Mouse (Mus musculus) neural tube, embryonic 10.5 days (tissue): ENCODE data around the gene Aldh18a1.
"Not testable (repeated sequence)": the region's sequence is repeated elsewhere in the genome, so short reads cannot be mapped to it uniquely, and the experiment has no call there.

Experiments used
- DNase-seq: peaks from one replicate; pipeline ENCODE4 v3.0.0-alpha.2; 2017; ENCODE audit warnings: low spot score; ENCODE audit errors: extremely low spot score

The Aldh18a1 gene

DNA sequence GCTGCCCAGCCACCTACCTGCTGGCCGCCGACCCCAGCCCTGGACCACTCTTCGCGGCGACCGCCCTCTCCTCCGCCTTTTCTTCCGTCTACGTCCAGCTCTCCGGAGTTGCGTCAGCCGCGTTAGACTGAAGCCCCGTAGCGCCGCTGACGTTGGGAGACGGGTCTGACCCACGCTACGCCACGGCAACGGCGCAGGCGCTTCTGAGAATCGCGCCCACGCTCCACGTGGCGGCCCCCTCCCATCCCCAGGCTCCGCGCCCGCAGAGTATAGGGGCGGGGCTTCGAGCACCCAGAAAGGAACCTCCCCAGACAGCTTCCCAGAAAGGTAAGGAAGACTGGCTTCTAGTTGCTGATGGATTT lies at the start of gene Aldh18a1:
Aldh18a1 (minus strand) TSS at position 171 of the 362 bp plus-strand sequence.
- DNase-seq: peak; percentile 95

DNA sequence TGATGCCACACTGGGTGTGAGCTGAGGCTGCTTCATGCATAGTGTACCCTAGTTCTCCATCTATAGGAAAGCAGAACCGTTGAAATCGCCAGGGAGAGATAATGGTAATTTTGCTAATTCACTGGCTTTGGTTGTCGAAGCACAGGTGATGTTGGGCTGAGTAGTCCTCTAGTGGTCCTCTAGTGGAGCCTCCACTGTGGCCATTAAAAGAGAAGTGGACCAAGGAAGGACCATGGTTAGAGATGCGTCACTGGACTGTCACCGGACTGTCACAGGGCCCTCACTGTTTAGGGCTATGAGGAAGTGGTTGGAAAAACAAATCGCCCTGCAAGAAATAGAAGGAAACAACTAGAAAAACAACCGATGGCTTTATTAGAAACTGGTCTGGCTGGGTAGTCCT lies 49.3 kb upstream of the Aldh18a1 start:
- DNase-seq: no peak

DNA sequence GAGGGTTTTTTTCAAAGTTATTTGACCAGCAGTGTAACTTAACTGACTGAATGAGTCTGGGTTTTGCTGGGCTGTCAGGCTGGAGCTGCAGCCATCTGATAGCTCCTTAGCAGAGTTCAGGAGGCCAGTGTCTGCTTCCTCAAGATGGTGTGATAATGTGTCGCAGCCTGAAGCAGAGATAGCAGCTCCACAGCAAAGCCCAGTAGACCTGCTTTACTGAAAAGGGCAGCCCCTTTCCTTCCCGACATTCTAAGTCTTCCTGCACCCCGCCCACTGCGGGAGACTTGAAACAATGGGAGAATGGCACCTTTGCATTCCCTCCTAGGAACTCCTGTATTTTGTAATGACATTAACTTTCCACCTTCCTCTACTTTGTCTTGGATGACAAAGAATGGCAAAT lies 48.8 kb upstream of the Aldh18a1 start:
- DNase-seq: no peak

DNA sequence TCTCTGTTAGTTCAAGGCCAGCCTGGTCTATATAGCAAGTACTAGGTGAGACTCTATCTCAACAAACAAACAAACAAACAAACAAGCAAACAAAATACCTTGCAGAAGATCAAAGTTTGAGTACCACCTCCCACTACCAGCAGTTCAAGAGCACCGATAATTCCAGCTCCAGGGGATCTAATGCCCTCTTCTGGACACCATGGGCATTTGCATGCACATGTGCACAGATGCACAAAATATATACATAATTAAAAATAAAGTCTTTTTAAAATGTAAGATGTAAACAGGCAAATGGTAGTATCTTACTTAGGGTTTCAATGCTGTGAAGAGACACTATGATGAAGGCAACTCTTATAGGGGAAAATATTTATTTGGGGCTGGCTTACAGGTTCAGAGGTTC lies 44.9 kb upstream of the Aldh18a1 start:
- no peak for DNase-seq

DNA sequence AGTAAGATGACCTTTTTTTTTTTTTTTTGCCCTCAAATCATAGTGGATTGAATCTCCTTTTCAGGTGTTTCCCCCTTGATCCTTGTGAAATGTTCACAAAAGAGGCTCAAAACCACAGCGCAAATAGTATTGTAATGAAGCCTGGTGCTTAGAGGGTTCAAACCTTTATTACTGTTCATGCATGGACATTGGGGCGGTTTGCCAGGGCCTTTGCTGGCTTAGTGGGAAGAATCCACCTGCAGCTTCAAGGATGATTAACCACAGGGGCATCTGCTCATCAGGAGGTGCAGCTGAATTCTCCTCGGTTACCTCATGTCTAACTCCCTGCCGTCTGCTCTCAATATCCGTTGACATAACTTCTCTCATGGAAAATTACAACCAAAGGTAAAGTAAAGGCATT lies 44.4 kb upstream of the Aldh18a1 start:
- DNase-seq: no peak

DNA sequence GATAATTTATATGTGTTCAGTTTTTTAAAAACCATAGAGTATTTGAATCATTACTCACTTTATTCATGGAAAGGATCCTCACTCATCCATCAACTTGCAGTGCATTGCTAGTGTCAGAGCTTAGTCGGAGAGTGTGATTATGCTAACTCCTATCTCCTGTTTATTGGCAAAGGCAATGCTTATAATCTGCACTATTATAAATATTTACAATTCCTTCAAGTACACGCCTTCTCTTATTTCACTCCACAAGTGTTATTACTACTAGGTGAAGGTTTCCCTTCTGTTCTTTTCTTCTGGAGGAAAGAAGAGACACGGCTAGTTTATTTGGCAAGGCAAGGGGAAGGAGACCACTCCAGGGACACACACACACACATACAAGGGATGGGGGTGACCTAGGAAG lies 43.9 kb upstream of the Aldh18a1 start:
- no peak for DNase-seq

DNA sequence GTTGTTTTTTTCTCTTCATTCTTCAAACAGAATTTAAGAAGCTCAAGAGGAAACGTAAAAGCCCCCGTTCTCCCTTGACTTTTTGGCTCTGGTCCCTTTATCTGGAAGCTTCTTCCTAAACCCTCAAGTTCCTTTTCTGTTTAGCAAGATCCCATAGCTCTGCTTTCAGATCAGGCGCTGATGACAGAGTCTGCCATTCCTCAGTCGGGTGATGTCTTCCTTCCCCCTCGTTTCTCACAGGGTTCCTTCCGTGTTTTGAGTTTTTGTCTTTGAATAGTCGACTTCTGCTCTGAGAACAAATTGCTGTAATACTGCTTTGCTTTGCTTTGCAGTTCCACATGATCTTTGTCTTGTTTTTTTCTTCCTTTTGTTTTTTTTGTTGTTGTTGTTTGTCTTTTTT lies 42.3 kb upstream of the Aldh18a1 start:
- DNase-seq: no peak

DNA sequence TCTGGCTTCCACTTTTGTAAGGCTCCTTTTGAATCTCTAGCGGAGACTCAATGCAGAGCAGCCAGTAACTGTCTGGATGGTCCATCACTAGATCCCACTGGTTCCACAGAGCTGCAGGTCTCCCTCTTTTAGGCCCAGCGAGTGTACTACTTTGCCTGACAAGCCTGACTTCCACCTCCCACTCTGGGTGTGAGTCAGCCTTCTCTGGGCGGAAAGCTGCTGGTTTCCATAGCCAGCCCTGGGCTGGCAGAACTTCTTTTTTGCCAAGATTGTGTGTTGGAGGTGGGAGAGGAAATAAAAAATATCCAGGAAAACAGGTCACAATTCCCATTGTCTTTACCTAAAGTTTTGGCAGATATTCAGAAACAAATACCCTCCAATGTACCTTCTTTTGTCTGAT lies 41.8 kb upstream of the Aldh18a1 start:
- DNase-seq: no peak

DNA sequence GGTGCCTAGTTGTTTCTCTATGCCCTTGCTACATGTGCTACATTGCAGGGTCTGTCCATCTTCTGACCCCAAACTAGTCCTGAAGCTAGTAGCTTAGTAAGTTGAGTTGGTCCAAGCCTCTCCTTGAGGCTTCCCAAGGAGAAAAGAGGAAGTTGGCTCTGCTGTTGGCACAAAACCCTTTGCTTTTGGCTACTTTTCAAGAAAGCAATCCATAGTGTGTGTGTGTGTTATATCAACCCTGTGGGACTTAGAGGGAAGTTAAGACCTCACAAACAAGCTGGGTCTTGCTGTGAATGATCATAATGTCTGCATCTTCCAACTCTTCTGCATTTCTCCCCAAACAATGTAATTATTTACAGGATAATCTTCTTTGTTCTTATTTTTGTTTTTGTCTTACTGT lies 40.7 kb upstream of the Aldh18a1 start:
- no peak for DNase-seq

DNA sequence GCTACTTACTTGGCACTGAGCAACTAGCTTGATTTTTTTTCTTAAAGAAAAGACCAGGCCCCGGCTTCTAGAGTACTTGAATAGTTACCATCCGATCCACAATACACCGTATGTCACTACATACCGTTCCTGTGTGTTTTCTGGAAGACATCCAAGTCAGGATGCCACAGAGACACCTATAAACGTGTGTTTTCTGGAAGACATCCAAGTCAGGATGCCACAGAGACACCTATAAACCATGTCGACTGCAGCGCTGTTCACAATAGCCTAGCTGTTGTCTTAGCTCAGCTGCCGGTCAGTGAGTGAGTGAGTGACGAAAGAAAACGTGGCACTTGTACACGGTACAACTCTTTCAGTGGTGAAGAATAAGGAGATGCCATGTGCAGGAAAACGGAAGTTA lies 37.7 kb upstream of the Aldh18a1 start:
- no peak for DNase-seq

DNA sequence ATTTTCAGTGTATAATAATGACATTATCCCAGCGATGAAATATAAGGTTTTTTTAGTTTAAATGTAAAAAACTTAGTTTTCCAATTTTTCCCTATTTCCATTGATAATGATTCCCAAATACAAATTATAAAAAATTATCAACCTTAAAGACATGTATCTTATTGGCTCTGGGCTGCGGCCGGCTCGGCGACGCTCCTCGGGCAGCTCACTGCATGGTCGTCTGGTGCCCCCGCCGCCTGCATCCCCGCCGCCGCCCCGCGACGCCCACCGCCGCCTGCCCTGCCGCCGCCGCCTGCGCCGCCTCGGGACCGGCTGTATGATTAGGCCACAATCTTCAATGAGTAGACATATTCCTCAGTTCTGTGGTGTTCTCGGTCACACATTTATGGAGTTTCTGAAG lies 33.4 kb upstream of the Aldh18a1 start:
- DNase-seq: not testable (repeated sequence)

DNA sequence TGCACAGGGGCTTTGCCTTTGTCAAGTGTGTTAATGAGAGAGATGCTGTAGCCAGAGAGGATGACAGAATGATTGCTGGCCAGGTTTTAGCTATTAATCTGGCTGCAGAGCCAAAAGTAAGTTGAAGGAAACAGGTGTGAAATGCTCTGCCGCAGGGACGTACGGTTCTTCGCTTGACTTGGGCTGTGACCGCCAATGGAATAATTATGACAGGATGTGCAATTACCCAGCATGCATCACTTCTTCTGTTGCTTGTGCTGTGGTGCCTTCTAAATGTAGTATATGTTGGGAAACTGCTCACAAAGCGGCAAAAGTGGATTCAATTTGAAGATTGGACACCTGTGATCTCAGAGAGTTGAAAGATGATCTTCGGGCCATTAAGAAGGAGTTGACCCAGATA lies 27.8 kb upstream of the Aldh18a1 start:
- no peak for DNase-seq

DNA sequence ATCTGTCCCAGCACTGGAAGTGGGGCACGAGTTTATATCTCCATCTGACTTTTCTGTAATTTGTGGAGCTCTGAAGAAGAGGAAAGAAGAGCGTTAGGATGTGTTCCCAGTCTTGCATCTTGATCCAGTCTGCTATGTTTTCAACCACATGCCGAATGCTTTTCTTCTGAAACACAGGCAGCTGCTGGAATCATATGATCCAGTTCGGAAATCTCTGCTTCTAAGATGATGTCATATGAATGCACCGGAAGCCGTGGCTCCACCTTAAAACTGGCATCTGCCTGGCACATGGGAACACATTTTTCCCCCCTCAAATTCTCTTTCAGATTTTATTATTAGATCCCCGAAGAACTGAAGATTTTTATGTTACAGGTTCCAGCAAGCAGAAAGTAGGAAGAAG lies 26.5 kb upstream of the Aldh18a1 start:
- no peak for DNase-seq

DNA sequence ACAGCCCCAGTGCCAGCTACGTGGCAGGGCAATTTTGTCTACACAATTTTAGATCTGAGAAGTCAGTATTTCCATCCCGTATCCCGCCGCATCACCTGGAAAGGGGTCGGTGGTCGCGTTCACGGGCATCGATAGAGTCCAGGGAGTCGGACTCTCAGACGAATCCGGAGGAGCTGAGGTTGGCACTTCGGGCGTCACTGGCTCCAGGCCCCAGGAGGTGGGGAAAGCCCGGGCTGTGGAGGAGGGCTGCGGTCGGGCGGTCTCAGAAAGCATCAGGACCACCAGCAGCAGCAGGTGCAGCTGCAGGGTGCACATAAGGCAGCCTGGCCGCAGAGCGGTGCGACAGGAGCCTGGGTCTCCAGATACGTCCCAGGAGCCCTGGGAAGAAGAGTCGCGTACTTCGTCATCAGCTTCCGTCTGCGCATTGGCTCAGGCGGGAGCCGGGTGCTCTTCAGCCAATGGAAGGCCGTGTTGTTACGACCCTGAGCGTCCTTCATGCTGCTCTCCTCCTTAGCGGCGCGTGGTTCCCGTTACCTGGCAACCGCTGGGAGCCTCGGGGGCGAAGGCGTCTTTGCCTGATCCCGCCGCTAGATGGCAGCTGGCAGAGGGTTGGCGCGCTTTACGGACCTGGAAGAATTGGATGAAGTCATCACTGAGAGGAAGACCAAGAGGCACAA lies 23.7 kb upstream of the Aldh18a1 start, which contains the start of the genes Tctn3 and Entpd1:
Tctn3 (minus strand) TSS at position 404 of the 677 bp plus-strand sequence.
Entpd1 (plus strand) TSS at position 537 of the 677 bp plus-strand sequence.
- DNase-seq: peak; percentile 99

DNA sequence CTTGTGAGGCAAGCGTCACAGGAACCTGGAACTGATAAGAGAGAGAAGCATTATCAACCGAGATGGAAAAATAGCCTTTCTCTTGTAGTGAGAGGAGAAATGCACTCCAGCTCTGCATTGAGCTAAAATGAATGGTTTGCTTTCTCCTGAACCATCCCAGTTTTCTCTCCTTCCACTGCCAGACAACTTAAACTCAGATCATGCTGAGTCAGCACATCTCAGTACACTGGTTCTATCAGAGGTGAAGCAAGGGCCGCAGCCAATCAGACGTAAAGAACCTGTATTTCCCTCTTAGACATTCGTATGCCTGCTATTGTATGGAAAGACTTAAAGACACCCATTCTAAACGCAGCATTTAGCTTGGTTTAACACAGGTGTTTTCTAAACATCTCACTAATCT lies 19.4 kb upstream of the Aldh18a1 start:
- DNase-seq: no peak

DNA sequence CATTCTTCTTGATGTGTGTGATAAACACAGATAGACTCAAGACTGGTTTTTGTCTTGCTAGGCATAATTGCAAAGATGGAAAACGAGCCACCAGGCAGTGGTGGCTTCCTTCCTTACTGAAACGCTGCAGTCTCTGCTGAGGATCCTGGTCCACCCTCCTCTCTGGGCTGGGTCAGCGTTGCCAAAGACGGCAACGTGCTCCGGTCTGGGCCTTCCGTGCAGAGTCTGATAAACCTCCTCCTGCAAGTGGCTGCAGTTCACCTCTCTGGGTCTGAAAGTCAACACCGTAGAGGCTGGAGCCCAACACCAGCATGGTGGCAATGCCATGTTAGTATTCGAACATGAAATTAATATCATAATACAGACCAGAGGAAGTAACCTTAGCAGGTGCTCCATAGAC lies 16.9 kb upstream of the Aldh18a1 start:
- DNase-seq: no peak

DNA sequence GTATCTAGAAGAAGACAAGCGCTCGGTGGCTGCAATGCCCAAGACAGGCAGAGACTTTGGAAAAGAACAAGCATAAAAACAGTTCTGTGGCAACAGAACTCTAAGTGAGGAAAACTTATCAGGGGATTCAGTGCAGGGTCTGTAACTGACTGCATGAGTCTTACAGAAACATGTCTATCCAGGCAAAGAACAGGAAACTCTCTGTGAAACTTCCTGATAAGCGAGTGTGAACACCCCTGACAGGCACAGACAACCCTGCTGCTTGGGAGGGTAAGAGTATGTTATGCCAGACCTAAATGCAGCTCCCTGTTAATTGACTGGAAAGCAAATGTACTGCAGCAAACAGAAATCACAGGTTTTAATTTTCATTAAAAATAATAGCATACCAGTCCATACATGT lies 13.6 kb upstream of the Aldh18a1 start:
- DNase-seq: no peak

DNA sequence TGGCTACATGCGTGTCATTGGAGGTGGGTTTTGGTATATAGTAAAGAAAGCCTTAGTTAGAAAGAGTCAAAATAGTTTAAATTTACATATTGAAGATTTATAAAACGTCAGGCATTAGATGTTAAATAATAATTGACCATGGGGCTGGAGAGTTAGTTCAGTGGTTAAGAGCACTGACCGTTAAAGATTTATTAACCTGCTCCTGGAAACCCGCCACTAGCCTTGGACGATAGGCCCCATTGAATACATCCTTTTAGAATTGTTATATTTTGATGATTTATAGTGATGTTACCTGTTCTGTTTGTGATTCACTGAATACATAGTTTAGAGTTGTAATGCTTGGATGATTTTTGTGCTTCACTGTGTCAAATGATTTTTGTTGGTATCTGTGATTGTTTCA lies 12.6 kb upstream of the Aldh18a1 start:
- DNase-seq: not testable (repeated sequence)

DNA sequence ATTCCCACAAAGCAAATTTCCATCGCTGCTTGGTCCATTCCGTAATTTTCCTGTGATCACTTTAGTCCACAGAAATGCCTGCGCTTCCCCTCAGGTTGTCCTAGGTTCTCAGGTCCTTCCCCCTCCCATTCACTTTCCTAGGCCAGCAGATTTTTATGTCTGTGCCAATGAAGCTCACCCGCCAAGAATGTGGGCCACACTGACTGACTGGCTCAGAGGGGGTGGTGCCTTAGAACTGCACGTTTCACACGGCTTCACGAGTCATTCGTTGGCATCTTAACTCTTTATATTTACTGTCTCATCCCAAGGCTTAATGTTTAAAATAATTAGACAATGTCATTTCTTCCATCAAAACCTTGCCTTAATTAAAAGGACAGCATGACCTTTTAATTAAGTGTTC lies 7.6 kb upstream of the Aldh18a1 start:
- no peak for DNase-seq

DNA sequence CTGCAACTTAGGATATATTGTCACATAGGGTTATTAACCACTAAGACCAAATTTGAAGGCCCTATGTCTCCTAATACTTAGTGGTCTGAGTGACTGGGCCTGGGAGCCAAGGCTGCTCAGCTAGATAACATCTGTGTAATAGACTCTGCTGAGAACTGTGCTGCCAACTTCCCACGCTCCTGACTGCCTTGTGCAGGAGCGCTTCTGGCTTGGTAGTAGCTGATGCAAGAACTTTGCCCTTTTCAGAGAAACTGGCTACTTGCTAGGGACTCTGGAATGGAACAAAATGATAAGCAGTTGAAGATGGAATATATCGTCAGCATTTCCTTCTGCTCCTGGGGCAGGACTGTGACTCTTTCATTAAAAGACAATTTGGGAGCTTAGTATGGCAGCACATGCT lies 7.0 kb upstream of the Aldh18a1 start:
- no peak for DNase-seq

DNA sequence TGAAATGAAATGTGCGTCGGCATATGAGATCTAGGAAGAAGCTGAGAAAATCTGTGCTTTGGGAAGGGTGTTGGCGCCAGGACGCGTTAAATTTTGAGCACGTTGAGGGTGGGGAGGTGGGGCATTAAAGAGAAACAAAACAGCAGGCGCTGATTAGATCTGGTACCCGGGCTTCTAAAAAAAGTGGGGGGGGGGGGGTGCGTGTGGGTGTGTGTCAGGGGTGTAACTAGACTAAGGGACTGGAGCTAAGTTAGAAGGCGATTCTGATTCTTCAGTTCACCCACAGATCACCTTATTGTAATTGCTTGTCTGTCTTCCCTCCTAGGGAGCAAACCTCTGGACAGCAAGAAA lies 1.2 kb upstream of the Aldh18a1 start:
- DNase-seq: no peak

DNA sequence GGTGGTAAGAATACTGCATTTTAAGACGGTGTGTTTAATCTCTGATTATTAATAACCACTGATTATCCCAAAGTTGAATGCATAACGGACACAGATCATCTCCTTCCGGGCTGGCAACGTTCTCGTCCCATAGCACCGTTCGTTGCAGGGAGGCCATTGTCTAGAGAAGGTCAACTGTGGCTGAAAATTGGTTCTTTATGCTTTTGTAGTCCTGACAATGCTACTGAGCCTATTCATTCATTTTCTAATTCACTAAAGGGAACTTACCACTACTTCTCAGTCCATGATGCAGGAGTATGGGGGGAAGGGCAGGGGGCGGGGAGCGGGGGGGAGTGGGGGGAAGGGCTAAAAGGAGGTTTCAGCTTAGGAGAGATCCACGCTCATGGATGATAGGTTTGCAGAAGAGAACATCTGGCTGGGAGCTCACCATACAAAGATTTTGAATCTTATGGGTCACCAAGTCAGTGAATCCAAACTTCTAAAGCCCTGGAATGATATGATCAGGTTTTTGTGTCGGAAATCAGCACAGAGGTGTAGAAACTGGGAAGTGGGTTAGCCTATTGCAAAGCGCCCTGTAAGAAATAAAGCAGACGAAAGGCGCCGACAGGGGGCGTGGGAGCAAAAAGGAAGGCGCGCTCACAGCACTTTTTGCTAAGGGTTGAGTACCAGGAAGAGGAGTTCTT lies 725 bp upstream of the Aldh18a1 start:
- DNase-seq: peak; percentile 93
